Mouse (Mus musculus) gonadal fat pad, adult 2 months (tissue): Measurements from ENCODE around the gene H2-DMb2. TPM values are rescaled to one million over a fixed set of nuclear protein-coding genes. Genes with fewer than 3 reads are reported as not detected.

ENCODE experiments used
- DNase-seq: peaks from one replicate; pipeline ENCODE4 v3.0.0-alpha.2; 2012; ENCODE audit warnings: low read depth
- polyA plus RNA-seq: library from polyadenylated mRNA; depleted of rRNA; stranded (reverse); fragments of >200 nt; gene quantifications from 2 replicates; pipeline ENCODE4 v1.2.3, GENCODE M21; 2012

H2-DMb2 gene
- polyA plus RNA-seq, 1 experiment: 51.4 TPM

DNA sequence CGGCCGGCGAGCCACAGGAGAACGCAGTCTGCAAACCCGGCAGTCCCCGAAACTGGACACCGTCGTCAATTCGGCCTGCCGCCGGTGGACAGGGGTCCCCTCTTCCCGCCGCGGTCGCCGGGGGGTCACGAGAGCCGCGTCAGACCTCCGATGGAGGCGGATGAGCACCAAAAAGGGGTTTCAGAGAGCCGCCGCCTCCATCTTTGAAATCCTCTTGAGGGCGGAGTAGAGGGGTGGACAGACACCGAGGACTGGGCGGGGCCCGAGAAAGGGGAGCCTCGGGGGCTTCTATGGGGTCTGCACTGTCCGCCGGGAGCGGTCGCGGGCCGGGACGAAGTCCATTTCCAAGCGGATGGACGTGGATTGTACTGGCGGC, 24.2 kb upstream of the H2-DMb2 start:
- DNase-seq: no peak

DNA sequence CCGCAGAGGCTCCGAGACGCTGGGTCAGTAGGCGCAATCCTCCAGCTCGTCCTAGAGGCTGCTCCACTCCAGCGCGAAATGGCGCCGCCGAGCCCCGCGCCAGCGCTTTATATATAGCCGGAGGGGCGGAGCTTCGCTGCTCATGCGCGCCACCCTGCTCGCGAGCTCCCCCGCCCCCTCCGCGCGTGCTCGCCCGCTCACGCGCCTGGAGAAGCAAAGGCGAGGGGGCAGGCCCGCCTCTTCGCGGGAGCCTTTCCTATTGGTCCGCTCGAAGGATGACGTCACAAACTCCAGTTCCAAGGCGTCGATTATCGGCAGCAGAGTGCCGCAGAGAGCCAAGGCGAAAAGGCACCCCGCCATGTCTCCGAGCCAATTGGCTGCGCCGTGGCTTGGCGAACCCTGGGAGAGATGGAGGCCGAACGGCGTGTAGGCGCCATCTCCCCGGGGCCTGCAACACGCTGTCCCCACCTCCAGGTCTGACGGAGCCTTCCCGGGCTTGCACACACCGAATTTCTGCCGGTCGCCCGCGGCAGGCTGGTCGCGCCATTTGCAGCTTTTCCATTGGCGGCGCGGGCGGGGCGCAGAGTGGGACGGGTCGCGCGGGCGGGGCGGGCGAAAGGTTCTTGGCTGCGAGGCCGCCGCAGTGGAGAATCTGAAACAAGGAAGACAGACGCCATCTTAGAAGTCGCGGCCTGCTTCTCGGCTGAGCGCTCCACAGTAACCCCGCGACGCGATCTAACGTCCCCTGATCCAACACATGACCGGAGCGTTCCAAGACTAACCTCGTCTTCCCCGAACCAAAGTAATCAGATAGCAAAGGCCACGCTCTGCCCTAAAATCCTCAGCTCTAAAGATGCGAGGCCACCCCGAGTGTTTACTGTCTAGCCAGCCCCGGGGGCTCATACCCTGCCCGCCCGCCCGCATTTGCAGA, 23.6 kb upstream of the H2-DMb2 start, which contains the start of gene H2-DMa:
TSS of gene H2-DMa (plus strand) at position 293 of the 931 bp plus-strand sequence.
- DNase-seq: peak; percentile 92

DNA sequence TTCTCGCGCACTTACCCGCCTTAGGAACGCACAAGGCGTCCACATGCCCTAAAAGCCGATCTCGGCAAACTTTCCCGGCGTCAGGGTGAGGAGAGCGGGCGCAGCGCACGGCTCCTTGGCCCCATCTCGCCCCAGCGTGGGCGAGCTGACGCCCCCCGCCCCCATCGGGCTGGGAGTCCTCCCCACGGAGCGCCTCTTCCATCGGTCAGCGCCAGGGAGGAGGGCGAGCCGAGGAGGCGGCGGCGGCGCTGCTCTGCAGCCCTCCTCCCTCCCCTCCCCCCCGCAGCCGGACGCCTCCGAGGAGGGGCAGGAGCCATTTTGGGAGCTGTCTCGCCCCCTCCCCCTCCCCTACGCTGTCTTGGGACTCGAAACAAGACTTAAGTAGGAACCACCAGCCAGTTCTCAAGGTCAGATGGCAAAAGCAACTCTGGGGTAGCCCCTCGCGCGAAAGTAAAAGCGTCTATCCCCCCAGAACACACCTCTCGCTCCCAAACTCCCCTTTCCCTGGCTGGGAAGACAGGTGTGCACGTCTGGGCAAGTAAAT, 22.9 kb upstream of the H2-DMb2 start:
- no peak for DNase-seq

DNA sequence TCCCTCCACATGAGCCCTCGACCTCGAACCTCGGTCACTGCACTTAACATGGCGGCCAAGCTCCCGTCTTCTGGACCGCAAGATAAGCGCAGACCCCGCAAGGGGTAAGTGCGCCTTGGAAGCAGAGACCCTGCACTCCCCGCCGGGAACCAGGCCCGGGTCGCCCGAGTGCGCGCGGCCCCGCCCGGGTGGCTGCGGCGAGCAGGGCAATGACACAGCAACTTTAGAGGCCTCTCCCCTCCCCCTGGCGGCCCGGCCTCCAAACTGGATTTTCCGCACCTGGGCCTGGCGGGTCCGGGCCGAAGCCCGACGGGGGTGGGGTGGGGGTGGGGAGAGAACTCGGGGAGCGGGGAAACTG, 22.3 kb upstream of the H2-DMb2 start:
- DNase-seq: no peak

DNA sequence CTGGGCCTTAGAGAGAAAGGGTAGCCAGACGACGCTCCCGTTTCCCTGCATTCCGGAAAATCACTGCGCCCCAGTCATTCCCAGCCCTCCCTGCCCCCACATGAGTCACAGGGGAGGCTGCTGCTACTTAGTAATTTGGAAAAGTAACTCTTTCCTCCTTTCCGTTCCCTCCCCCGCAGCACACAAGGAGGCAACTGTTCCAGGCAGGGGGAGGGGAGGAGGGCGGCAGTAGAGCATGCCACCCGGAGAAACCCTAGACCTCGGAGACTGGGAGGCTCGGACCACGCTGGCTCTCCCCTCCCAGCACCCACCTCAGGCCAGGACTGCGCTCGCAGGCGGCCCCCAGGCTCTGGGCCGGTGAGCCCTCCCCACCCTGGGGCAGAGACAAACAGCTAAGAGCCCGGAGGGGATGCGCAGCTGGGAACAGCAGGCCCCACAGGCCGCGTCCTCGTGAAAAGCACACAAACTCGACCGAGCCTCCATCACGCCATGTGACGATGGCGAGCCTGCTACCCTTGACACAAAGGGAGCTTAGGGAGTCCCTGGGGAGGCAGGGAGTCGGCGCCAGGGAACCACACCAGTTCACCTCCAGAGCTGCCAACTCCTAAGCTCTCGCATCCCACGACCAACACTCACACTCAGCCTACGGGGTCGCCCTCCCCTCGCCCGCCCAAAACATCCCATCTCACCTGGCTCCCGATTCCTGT, 21.8 kb upstream of the H2-DMb2 start:
- DNase-seq: no peak

DNA sequence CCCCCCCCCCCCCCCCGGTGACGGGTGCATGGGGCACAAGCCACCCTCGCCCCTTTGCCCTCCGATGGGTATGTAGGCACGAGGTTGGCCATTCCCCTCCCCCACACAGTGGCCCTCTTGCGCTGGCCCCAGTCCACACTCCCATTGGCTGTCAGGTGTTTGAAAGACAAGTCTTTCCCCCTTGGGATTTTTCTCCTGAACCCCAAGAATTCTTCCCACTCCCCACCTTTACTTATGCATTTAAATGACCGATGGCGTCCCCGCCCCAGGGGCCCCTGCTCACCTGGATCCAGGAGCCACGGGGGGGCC, 21.3 kb upstream of the H2-DMb2 start:
- DNase-seq: no peak

DNA sequence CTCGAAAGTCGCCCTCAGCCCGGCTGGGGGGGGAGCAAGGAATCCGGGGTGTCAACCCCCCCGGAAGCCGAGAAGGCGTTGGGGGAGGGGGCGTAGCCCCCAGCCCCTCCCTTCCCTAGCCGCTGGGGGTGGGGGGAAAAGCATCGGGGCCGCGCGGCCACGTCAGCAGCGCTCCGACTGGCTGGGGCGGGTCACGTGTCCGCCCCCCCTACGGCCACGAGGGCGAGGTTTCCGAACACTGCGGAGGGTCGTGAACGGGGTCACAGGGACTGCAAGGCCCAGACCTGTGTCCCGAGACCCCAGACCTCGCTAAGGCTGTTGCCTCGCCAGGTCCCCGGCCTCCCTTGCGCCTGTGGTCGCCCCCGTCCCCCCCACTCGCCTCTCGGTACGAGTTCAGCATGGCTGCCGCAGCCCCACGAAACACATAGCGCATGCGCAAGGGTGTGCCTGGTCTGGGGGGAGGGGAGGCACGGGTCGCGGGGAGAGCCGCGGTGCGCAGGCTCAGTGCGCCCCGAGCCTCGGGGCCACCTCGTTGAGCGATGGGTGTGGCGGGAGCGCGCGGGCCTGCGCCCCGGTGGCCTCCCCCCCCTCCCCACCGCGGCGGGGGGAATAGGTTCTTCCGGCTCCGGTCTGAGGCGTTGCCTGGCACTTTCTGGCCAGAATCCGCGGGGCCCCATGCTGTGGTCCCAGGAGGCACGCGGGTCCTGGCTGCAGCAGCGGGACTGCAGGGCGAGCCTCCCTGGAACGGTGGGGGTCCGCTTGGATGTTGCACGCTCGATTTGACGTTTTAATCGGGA, 20.7 kb upstream of the H2-DMb2 start, which contains the start of gene Brd2:
TSS of gene Brd2 (minus strand) at position 447 of the 797 bp plus-strand sequence.
- no peak for DNase-seq

DNA sequence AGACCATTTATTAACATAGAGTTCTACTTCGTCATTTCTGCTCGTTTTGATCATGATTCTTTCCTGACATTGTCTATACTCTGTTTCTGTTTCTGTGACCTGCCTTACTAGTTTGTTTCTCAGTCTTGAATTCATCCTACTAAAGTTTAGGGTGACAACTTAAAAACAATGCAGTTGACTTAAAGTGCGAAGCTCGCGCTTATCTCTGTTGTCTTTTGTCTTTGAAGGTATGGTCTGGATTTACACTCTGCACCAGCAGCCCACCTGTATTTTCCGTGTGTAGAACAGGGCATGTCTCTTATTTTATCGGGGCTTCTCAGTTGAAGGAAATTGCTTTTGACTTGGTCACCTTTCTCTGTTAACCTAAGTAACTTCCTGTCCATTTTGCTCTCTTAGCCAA, 20.0 kb upstream of the H2-DMb2 start:
- DNase-seq: no peak

DNA sequence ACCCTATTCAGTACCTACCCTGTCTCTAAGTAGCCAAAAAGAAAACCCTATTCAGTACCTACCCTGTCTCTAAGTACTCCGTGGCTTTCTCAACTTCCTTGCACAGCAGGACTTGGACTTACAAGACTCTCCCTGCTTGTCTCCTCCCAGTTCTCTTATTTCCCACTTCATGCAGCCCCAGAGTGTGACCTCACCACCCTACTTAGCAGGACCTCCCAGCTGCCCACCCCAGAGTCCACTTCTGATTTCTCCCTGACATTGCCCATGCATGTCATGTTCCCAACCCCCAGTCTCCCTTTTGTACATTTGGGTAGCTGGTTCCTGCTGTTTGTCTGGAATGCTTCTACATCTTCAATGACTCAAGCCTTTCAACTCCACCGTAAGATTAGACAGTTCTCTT, 19.6 kb upstream of the H2-DMb2 start:
- DNase-seq: no peak

DNA sequence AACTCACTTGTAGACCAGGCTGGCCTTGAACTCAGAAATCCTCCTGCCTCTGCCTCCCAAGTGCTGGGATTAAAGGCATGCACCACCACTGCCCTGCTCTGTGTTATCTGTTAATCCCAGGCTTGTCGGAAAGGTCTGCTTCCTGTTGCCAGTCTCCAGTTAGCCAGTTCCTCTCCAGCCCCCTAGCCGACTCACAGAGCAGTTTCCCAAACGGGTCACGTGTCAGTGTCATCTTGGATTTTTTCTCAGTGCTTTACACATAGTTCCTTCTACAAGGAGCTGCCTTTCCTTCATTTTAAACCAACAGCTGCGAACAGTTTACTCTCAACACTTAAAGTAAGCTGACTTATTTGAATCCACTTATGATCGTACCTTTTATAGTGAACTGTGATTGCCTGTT, 18.5 kb upstream of the H2-DMb2 start:
- no peak for DNase-seq

DNA sequence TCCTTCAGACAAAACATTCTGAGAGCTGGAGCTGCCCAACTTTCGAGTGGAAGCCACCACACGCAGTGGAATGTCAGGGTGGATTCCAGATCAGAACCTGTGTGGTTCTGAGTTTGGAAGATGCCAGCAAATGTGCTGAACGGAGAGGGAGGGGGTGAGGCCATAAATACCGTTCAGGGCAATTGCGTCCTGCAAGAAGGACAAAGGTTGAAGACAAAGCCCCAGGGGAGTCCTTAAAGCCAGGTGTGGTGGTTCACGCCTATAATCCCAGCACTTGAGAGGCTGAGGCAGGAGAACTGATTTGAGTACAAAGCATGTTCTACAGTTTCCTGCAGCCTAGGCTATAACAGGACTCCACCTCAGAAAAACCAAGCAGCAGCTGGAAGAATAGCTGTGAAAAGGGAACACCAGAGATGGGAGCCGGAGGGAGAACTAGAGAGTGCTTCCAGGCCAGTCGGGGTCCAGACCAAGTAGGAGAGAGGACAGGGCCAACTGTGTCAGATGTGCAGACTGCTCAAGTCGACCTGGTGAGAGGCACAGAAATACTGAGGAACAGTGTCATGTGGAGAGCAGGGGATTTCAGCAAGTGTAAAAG, 16.2 kb upstream of the H2-DMb2 start:
- DNase-seq: no peak

DNA sequence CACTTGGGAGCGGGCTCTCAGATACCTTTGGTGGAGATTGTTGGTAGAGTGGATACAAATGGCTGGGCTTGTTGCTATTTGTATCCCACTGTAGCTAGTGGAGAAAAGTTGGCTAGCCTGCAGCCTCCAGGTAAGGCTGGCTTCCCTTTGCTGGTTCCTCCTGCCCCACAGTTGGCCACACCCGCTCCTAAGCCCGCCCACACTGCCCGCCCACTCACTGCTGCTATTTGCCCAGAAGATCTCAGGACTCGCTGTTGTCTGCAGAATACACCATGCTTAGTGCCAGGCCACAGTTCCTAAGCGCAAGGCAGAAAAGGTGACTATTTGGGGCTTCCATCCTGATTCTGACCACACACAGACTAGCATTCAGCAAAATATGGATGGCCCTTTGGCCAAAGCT, 15.6 kb upstream of the H2-DMb2 start:
- DNase-seq: no peak

DNA sequence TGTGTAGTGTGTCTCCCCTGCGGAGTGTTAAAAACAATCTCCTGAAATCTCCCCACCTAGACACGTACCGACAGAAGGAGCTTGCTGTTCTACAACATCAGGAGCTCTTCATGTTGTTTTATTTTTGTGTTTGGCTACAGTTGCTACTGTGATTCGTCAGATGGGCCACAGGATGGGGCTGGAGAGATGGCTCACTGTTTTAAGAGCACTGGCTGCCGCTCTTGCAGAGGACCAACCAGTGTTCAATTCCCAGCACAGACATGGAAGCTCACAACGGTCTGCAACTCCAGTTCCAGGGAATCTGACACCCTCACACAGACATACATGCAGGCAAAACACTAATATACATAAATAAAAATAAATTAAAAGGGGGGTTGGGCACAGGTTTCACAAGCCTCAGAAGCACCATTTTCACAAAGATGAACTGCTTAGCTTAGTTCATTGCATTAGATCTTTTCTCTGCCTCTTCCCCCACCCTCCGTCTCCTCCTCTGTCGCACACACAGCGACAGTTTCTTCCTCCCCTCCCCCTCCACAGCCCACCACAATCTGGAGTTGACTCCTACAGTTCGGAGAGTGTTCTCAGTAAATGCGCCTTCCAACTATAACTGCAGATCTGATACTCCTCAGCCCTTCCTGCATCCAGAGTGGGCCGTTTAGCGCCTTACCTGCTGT, 14.7 kb upstream of the H2-DMb2 start:
- no peak for DNase-seq

DNA sequence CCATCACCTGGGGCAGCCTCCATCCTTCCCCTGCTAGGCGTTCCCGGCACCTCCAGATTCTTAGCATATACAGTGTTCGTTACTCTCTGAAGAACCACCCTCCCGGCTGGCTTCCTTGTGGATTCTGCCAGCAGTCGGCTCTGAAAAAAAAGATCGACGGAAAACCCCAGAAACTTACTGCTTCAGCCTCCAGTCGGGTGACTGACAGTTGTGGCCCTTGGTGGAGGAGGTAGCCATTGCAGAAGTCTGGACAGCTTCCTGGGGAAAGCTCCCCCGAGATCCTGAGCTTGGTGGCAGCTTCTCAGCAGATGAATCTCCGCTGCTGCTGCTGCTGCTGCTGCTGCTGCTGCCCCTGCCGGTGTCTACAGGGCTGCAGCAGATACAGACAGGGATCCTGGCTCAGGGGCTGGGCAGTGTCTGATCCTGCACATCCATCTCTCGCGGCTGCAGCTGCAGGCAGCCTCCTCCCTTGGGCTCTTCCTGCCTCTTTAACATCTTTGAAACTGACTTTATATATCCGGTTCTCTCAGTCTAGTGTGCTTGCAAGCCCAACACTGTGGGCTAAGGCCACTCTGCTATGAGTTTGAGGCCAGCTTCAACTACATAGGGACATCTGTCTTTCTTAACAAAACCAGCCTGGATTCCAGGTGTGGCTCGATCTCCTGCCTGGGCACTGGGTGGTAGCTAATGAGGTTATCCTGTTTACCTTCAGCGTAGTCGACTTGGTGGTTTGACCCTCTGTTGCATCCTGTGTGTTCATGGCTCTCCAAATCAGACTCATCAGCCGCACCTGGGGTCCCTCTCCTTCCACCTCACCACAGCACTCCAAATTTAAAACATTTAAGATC, 13.9 kb upstream of the H2-DMb2 start:
- DNase-seq: no peak

DNA sequence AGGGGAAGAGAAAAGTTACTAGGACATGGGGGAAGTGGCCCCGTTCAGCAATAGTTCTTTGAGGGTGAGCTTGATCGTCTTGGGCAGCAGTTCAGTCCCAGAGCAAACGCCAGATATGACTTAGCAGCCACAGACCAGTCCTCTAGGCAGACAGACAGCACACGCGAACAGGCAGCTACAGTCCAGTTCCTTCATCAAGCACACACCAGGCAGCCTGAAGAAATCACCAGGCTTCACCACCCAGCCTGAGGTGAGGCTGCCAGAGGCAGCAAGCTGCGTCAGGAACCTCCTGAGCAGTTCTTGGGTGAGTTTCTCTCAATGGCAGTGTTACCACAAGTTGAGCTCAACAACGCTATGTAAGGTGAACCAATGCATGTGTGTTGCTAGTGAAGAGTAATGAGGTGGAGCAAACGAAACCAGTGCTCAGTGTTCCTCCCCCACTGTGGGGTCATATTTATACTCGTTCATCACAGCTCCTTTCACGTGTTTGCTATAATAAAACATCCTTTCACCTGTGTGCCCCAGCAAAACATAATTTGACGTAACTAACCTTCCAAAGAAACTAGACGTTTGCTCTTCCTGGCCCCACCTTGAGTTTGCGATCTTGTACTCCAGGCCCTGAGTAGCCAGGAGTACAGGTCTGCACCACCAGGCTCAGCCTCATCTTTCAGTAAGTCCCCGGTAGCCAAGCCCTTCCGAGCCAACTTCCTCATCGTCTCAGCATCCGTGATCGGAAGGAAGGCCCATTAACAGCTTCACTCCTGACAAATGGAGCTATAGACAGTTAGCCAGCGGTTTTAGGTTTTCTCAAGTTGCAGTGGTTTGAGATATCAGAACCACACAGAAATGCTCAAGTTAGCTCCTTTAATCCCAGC, 12.8 kb upstream of the H2-DMb2 start:
- DNase-seq: no peak

DNA sequence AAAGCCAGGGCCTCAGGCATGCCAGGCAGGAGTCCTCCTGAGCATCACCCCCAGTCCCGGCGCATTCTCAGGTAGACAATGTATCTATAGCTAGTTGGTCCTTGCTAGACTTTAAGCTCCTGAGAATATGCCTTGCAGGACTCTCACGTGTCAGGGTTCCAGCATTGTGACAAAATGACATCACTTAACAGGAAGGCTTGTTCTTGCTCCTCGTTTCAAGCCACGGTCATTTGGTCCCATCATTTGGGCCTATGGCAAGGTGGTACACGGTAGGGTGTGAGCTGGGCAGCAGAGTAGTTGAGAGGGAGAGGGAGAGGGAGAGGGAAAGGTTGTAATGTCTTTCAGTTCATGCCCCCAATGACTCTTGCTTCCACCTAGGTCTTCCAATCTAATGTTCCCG, 11.2 kb upstream of the H2-DMb2 start:
- DNase-seq: no peak

DNA sequence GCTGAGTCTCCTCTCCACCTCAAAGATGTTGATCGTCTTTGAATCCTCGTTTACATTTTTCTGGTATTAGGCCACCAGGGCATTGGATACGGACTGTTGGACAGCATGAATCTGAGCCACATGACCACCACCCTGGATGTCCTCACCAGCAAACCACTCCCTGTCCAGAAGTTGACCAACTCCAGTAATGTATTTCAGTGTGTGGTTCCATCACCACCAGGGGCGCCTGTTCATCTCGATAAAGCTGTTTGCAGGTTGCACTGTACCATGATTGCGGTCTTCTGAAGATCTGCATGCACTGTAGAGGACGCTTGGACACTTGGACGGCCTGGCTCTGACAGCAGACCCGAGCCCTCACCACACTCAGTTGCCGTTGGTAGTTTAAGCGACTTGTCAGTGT, 9.8 kb upstream of the H2-DMb2 start:
- no peak for DNase-seq

DNA sequence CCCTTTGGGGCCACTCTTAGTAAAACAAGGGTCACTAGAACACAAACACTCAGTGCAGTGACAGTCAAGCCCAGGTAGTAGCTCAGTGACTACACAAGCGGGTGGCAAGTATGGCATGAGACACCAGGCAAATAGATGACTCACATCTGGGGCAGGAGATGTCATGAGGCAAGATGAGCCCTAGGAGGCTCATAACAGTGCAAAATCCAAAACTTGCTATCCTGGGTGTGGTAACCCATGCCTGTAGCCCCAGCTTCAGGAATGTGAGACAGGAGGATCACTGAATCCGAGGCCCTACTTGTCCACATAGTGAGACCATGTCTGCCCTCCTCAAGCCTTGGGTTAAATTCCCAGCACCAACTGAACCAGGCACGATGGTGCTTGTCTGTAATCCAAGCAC, 8.7 kb upstream of the H2-DMb2 start:
- DNase-seq: no peak
